Mouse (Mus musculus): ENCODE results near the gene Schip1. TPM values are rescaled to one million over a fixed set of nuclear protein-coding genes. Genes with fewer than 3 reads are reported as not detected.

Gene Schip1
- polyA plus RNA-seq, 1 experiment from 2014 or later: 76.4 TPM

- Histone ChIP-seq H3K4me3 (no peak overlapping the region), H3K9ac (no peak overlapping the region), H3K27me3 (replicated peaks) (no peaks in the 10 kb centered on the region), H3K9me3 (replicated peaks) (no peaks in the 10 kb centered on the region), H3K27ac (ENCODE audit: poor library complexity, severe bottlenecking) (peak overlapping the region; percentile 59), H3K36me3 (no peaks in the 10 kb centered on the region), H3K4me1 (replicated peaks) (peaks cover 85% of the 10 kb centered on the region), H3K4me2 (peak overlapping the region; percentile 20)
- 22% methylated on average over 9 of the region's 9 CpGs for WGBS
- ATAC-seq (ENCODE audit: insufficient number of reproducible peaks, low FRiP score): no peak
These were observed 522.1 kb downstream of the Schip1 start for GRCm38 (mm10) chr3:68586646-68587064.

- 53% methylated on average over 10 of the region's 10 CpGs for WGBS
- H3K9me3 ChIP-seq (replicated peaks): no peaks in the 10 kb centered on the region
- no peaks in the 10 kb centered on the region for H3K27me3 ChIP-seq (replicated peaks)
- no peak overlapping the region for H3K4me3 ChIP-seq
- no peak overlapping the region for H3K9ac ChIP-seq
- no peak for ATAC-seq (ENCODE audit: insufficient number of reproducible peaks, low FRiP score)
- peak overlapping the region; percentile 59 for H3K27ac ChIP-seq (ENCODE audit: poor library complexity, severe bottlenecking)
- H3K4me2 ChIP-seq: no peak overlapping the region
- H3K4me1 ChIP-seq (replicated peaks): peaks cover 82% of the 10 kb centered on the region
- no peaks in the 10 kb centered on the region for H3K36me3 ChIP-seq
These were observed 523.1 kb downstream of the Schip1 start for GRCm38 (mm10) chr3:68587567-68588245.

GRCm38 (mm10) chr3:68589220-68589840, 524.7 kb downstream of the Schip1 start:
- peaks cover 69% of the 10 kb centered on the region for H3K4me1 ChIP-seq (replicated peaks)
- peak; percentile 31; the same call in 1 of the 2 replicates for ATAC-seq (ENCODE audit: insufficient number of reproducible peaks, low FRiP score)
- H3K9ac ChIP-seq: no peak overlapping the region
- no peak overlapping the region for H3K4me3 ChIP-seq
- H3K36me3 ChIP-seq: no peaks in the 10 kb centered on the region
- H3K4me2 ChIP-seq: peak overlapping the region; percentile 15; the same call in 1 of the 2 replicates
- WGBS: 40% methylated on average over 9 of the region's 9 CpGs
- H3K27ac ChIP-seq (ENCODE audit: poor library complexity, severe bottlenecking): peak overlapping the region; percentile 76
- no peaks in the 10 kb centered on the region for H3K9me3 ChIP-seq (replicated peaks)
- no peaks in the 10 kb centered on the region for H3K27me3 ChIP-seq (replicated peaks)

- Histone ChIP-seq H3K4me3 (no peak overlapping the region), H3K36me3 (no peaks in the 10 kb centered on the region), H3K27me3 (replicated peaks) (no peaks in the 10 kb centered on the region), H3K27ac (ENCODE audit: poor library complexity, severe bottlenecking) (no peak overlapping the region), H3K9ac (no peak overlapping the region), H3K4me1 (replicated peaks) (peaks cover 68% of the 10 kb centered on the region), H3K9me3 (replicated peaks) (no peaks in the 10 kb centered on the region), H3K4me2 (no peak overlapping the region)
- 79% methylated on average over 8 of the region's 8 CpGs for WGBS
- ATAC-seq (ENCODE audit: insufficient number of reproducible peaks, low FRiP score): no peak
These were observed 525.8 kb downstream of the Schip1 start for GRCm38 (mm10) chr3:68590436-68590835.

GRCm38 (mm10) chr3:68592575-68592974, 528.0 kb downstream of the Schip1 start:
- H3K4me1 ChIP-seq (replicated peaks): peaks cover 52% of the 10 kb centered on the region
- H3K9ac ChIP-seq: no peak overlapping the region
- H3K9me3 ChIP-seq (replicated peaks): no peaks in the 10 kb centered on the region
- H3K27ac ChIP-seq (ENCODE audit: poor library complexity, severe bottlenecking): no peak overlapping the region
- no peak overlapping the region for H3K4me3 ChIP-seq
- no peak for ATAC-seq (ENCODE audit: insufficient number of reproducible peaks, low FRiP score)
- WGBS: 85% methylated on average over 10 of the region's 10 CpGs
- no peak overlapping the region for H3K4me2 ChIP-seq
- peaks cover 10% of the 10 kb centered on the region for H3K36me3 ChIP-seq
- H3K27me3 ChIP-seq (replicated peaks): no peaks in the 10 kb centered on the region

GRCm38 (mm10) chr3:68593073-68593867, 528.7 kb downstream of the Schip1 start:
- H3K9me3 ChIP-seq (replicated peaks): no peaks in the 10 kb centered on the region
- no peak overlapping the region for H3K4me3 ChIP-seq
- no peaks in the 10 kb centered on the region for H3K27me3 ChIP-seq (replicated peaks)
- peaks cover 48% of the 10 kb centered on the region for H3K4me1 ChIP-seq (replicated peaks)
- ATAC-seq (ENCODE audit: insufficient number of reproducible peaks, low FRiP score): no peak
- no peak overlapping the region for H3K27ac ChIP-seq (ENCODE audit: poor library complexity, severe bottlenecking)
- 74% methylated on average over 12 of the region's 12 CpGs for WGBS
- peaks cover 10% of the 10 kb centered on the region for H3K36me3 ChIP-seq
- no peak overlapping the region for H3K9ac ChIP-seq
- no peak overlapping the region for H3K4me2 ChIP-seq

GRCm38 (mm10) chr3:68595316-68595925, 530.8 kb downstream of the Schip1 start:
- Histone ChIP-seq H3K9me3 (replicated peaks) (no peaks in the 10 kb centered on the region), H3K4me1 (replicated peaks) (peaks cover 38% of the 10 kb centered on the region), H3K27ac (ENCODE audit: poor library complexity, severe bottlenecking) (no peak overlapping the region), H3K27me3 (replicated peaks) (no peaks in the 10 kb centered on the region), H3K36me3 (peaks cover 10% of the 10 kb centered on the region), H3K4me3 (no peak overlapping the region), H3K9ac (no peak overlapping the region), H3K4me2 (no peak overlapping the region)
- WGBS: 66% methylated on average over 10 of the region's 10 CpGs
- ATAC-seq (ENCODE audit: insufficient number of reproducible peaks, low FRiP score): no peak

- Histone ChIP-seq H3K36me3 (peaks cover 10% of the 10 kb centered on the region), H3K27me3 (replicated peaks) (no peaks in the 10 kb centered on the region), H3K4me2 (no peak overlapping the region), H3K9me3 (replicated peaks) (no peaks in the 10 kb centered on the region), H3K4me3 (no peak overlapping the region), H3K27ac (ENCODE audit: poor library complexity, severe bottlenecking) (no peak overlapping the region), H3K9ac (no peak overlapping the region), H3K4me1 (replicated peaks) (peaks cover 24% of the 10 kb centered on the region)
- no peak for ATAC-seq (ENCODE audit: insufficient number of reproducible peaks, low FRiP score)
- WGBS: 85% methylated on average over 4 of the region's 4 CpGs
These were observed 532.3 kb downstream of the Schip1 start for GRCm38 (mm10) chr3:68596938-68597337.

GRCm38 (mm10) chr3:68602891-68603290, 538.3 kb downstream of the Schip1 start:
- Histone ChIP-seq H3K27me3 (replicated peaks) (no peaks in the 10 kb centered on the region), H3K27ac (ENCODE audit: poor library complexity, severe bottlenecking) (peak overlapping the region; percentile 51; the same call in 1 of the 2 replicates), H3K4me2 (no peak overlapping the region), H3K4me1 (replicated peaks) (peaks cover 27% of the 10 kb centered on the region), H3K9me3 (replicated peaks) (no peaks in the 10 kb centered on the region), H3K4me3 (no peak overlapping the region), H3K9ac (no peak overlapping the region), H3K36me3 (peaks cover 5% of the 10 kb centered on the region)
- ATAC-seq (ENCODE audit: insufficient number of reproducible peaks, low FRiP score): no peak
- 66% methylated on average over 9 of the region's 9 CpGs for WGBS

GRCm38 (mm10) chr3:68604467-68604866, 539.9 kb downstream of the Schip1 start:
- Histone ChIP-seq H3K36me3 (peaks cover 5% of the 10 kb centered on the region), H3K9me3 (replicated peaks) (no peaks in the 10 kb centered on the region), H3K4me2 (no peak overlapping the region), H3K27me3 (replicated peaks) (no peaks in the 10 kb centered on the region), H3K27ac (ENCODE audit: poor library complexity, severe bottlenecking) (no peak overlapping the region), H3K9ac (no peak overlapping the region), H3K4me1 (replicated peaks) (peaks cover 31% of the 10 kb centered on the region), H3K4me3 (no peak overlapping the region)
- ATAC-seq (ENCODE audit: insufficient number of reproducible peaks, low FRiP score): no peak
- 64% methylated on average over 10 of the region's 10 CpGs for WGBS

GRCm38 (mm10) chr3:68604962-68605361, 540.4 kb downstream of the Schip1 start:
- Histone ChIP-seq H3K9me3 (replicated peaks) (no peaks in the 10 kb centered on the region), H3K36me3 (peaks cover 5% of the 10 kb centered on the region), H3K27me3 (replicated peaks) (no peaks in the 10 kb centered on the region), H3K4me3 (no peak overlapping the region), H3K9ac (no peak overlapping the region), H3K4me1 (replicated peaks) (peaks cover 31% of the 10 kb centered on the region), H3K4me2 (no peak overlapping the region), H3K27ac (ENCODE audit: poor library complexity, severe bottlenecking) (no peak overlapping the region)
- no peak for ATAC-seq (ENCODE audit: insufficient number of reproducible peaks, low FRiP score)
- WGBS: 81% methylated on average over 10 of the region's 10 CpGs

Measured in heart, embryonic 12.5 days (tissue).